23 mouse cellular contexts compared by ENCODE assay signal in genomic region chr2:119605361-119605973, GRCm38 (mm10). TPM values are rescaled to one million over a fixed set of nuclear protein-coding genes. Genes with fewer than 3 reads are reported as not detected.
DNase-seq lines count a peak whose midpoint lies in the region; ATAC-seq and TF ChIP-seq lines count a peak whose summit lies in the region.
"Had no signal": no experiment of that assay in that cellular context is flagged by ENCODE, and none has a peak within 500 bp of the region (broad histone marks: within the 10 kb centered on the region; RNA-seq: fewer than 3 reads in every experiment).

No protein-coding gene starts in this region.

- no peaks in the 10 kb centered on the region for H3K4me1 ChIP-seq in spleen, adult 2 months (ENCODE audit: control insufficient read depth, insufficient read depth, insufficient read length)
- H3K4me1 ChIP-seq in liver, embryonic 12.5 days: peaks cover 72% of the 10 kb centered on the region
- no peaks in the 10 kb centered on the region for H3K4me1 ChIP-seq in thymus, adult 2 months (replicated peaks; ENCODE audit: control insufficient read depth, insufficient read depth, low read length)
- peaks cover 16% of the 10 kb centered on the region for H3K4me1 ChIP-seq in hindbrain, embryonic 13.5 days (replicated peaks)
- H3K4me1 ChIP-seq: limb, embryonic 13.5 days had no signal

- DNase-seq in spleen, adult 2 months (ENCODE audit: low read depth in 1 of 2, low spot score in 2 of 2): no peak
- no peak for DNase-seq in spleen, adult 18-20 months
- peak; percentile 75 for DNase-seq in c-Kit-positive CD71-positive TER-119-positive erythroid progenitor cells, embryonic 14.5 days (ENCODE audit: low spot score)
- peak; percentile 58 to 59 for DNase-seq in spleen, postnatal 10 days (ENCODE audit: low spot score in 2 of 2)
- no peak for DNase-seq in thymus, adult 18-20 months
- DNase-seq in thymus, adult 2 months: no peak
- DNase-seq: adrenal gland, adult 8-10 months; cerebellum, adult 9-11 months; gastrocnemius, postnatal 36 days; heart, postnatal 36 days; kidney, adult 2 months; kidney, postnatal 25 days; right cerebral cortex, postnatal 14 days; thymus, postnatal 14 days had no signal

- ATAC-seq in liver, embryonic 12.5 days: peak; percentile 92
- ATAC-seq in hindbrain, embryonic 13.5 days (ENCODE audit: low FRiP score): no peak
- ATAC-seq: hindbrain, postnatal 0 days; lung, postnatal 0 days had no signal

- H3K9ac ChIP-seq in liver, embryonic 12.5 days: peak overlapping the region; percentile 41
- H3K9ac ChIP-seq in hindbrain, embryonic 13.5 days: no peak overlapping the region
- H3K9ac ChIP-seq: forebrain, embryonic 12.5 days; heart, embryonic 12.5 days; limb, embryonic 13.5 days; neural tube, embryonic 13.5 days had no signal

- H3K4me3 ChIP-seq in spleen, adult 2 months (ENCODE audit: extremely low read depth, insufficient read depth, insufficient read length): no peak overlapping the region
- peak overlapping the region; percentile 30 for H3K4me3 ChIP-seq in liver, embryonic 12.5 days
- H3K4me3 ChIP-seq in thymus, adult 2 months (ENCODE audit: control insufficient read depth, insufficient read depth, low read length): no peak overlapping the region
- no peak overlapping the region for H3K4me3 ChIP-seq in hindbrain, embryonic 13.5 days
- H3K4me3 ChIP-seq: forebrain, embryonic 12.5 days; heart, embryonic 12.5 days; limb, embryonic 13.5 days; neural tube, embryonic 13.5 days had no signal

- H3K36me3 ChIP-seq in spleen, adult 2 months (ENCODE audit: control insufficient read depth, insufficient read depth, low read length): peaks cover 17% of the 10 kb centered on the region
- peaks cover 90% of the 10 kb centered on the region for H3K36me3 ChIP-seq in liver, embryonic 12.5 days
- peaks cover 54% of the 10 kb centered on the region for H3K36me3 ChIP-seq in thymus, adult 2 months (ENCODE audit: control insufficient read depth, insufficient read depth, low read length)
- H3K36me3 ChIP-seq in hindbrain, embryonic 13.5 days: peaks cover 41% of the 10 kb centered on the region

- H3K4me2 ChIP-seq in liver, embryonic 12.5 days: peak overlapping the region; percentile 60
- no peak overlapping the region for H3K4me2 ChIP-seq in hindbrain, embryonic 13.5 days
- H3K4me2 ChIP-seq: forebrain, embryonic 12.5 days; heart, embryonic 12.5 days; limb, embryonic 13.5 days; midbrain, embryonic 11.5 days; neural tube, embryonic 13.5 days had no signal

- no peaks in the 10 kb centered on the region for H3K27me3 ChIP-seq in spleen, adult 2 months (ENCODE audit: control insufficient read depth, insufficient read depth, low read length)
- no peaks in the 10 kb centered on the region for H3K27me3 ChIP-seq in liver, embryonic 12.5 days (replicated peaks)
- no peaks in the 10 kb centered on the region for H3K27me3 ChIP-seq in thymus, adult 2 months (ENCODE audit: control insufficient read depth, insufficient read depth, low read length)
- H3K27me3 ChIP-seq in hindbrain, embryonic 13.5 days: no peaks in the 10 kb centered on the region
- H3K27me3 ChIP-seq: forebrain, embryonic 12.5 days; heart, embryonic 12.5 days; limb, embryonic 13.5 days; neural tube, embryonic 13.5 days had no signal

- peak overlapping the region; percentile 22; the same call in 1 of the 2 replicates for H3K27ac ChIP-seq in spleen, adult 2 months (ENCODE audit: insufficient read depth, low read length)
- peak overlapping the region; percentile 98 for H3K27ac ChIP-seq in liver, embryonic 12.5 days
- no peak overlapping the region for H3K27ac ChIP-seq in thymus, adult 2 months (ENCODE audit: control insufficient read depth, insufficient read depth, low read length)
- H3K27ac ChIP-seq in hindbrain, embryonic 13.5 days: no peak overlapping the region
- H3K27ac ChIP-seq: forebrain, embryonic 12.5 days; hindbrain, postnatal 0 days; limb, embryonic 13.5 days; neural tube, embryonic 13.5 days had no signal

- 84% methylated on average over 6 of the region's 6 CpGs for WGBS in spleen, adult 2 months
- 34% methylated on average over 6 of the region's 6 CpGs for WGBS in liver, embryonic 12.5 days (ENCODE audit: insufficient replicate concordance)
- 90% methylated on average over 6 of the region's 6 CpGs for WGBS in thymus, adult 2 months
- WGBS in hindbrain, embryonic 13.5 days: 94% methylated on average over 6 of the region's 6 CpGs

- H3K9me3 ChIP-seq in liver, embryonic 12.5 days (replicated peaks): no peaks in the 10 kb centered on the region
- no peaks in the 10 kb centered on the region for H3K9me3 ChIP-seq in hindbrain, embryonic 13.5 days
- H3K9me3 ChIP-seq: forebrain, embryonic 12.5 days; heart, embryonic 12.5 days; limb, embryonic 13.5 days; neural tube, embryonic 13.5 days had no signal

- TF ChIP-seq POLR2A in spleen, adult 2 months (IDR thresholded peaks at IDR 0.05; ENCODE audit: low read depth, low read length): no peak
- TF ChIP-seq POLR2A in thymus, adult 2 months (IDR thresholded peaks at IDR 0.05; ENCODE audit: control insufficient read depth, extremely low read depth, insufficient read depth, low read length, poor library complexity): no peak

- TF ChIP-seq CTCF in spleen, adult 2 months (IDR thresholded peaks at IDR 0.05; ENCODE audit: extremely low read depth, insufficient read depth, insufficient read length, insufficient replicate concordance): no peak
- no peak for TF ChIP-seq CTCF in thymus, adult 2 months (IDR thresholded peaks at IDR 0.05; ENCODE audit: borderline replicate concordance, control insufficient read depth, extremely low read depth, insufficient read depth, low read length, poor library complexity)

RNA-seq across cellular contexts. Expression of gene Nusap1, which starts 12.6 kb away (rescaled TPM):
- 1.3 and 1.7 TPM in 2 replicates for polyA plus RNA-seq in spleen, adult 2 months (2012; rRNA removed)
- 90.2 and 91.3 TPM in 2 replicates for polyA plus RNA-seq in liver, embryonic 12.5 days (2016; fragmentation: Nextera tagmentation; extraction: Ambion mirVana)
- 11.1 and 13.5 TPM in 2 replicates for polyA plus RNA-seq in thymus, adult 2 months (2012; rRNA removed)
- 18.8 and 19.6 TPM in 2 replicates for polyA plus RNA-seq in hindbrain, embryonic 13.5 days (2015; fragmentation: Nextera tagmentation; extraction: Ambion mirVana)

RNA-seq across cellular contexts. Expression of gene Oip5, which starts 12.8 kb away (rescaled TPM):
- 3.7 and 7.2 TPM in 2 replicates for polyA plus RNA-seq in spleen, adult 2 months (2012; rRNA removed)
- polyA plus RNA-seq in liver, embryonic 12.5 days (2016; fragmentation: Nextera tagmentation; extraction: Ambion mirVana): 43.6 and 46.4 TPM in 2 replicates
- 21.8 and 30.0 TPM in 2 replicates for polyA plus RNA-seq in thymus, adult 2 months (2012; rRNA removed)
- polyA plus RNA-seq in hindbrain, embryonic 13.5 days (2015; fragmentation: Nextera tagmentation; extraction: Ambion mirVana): 6.1 and 7.4 TPM in 2 replicates

RNA-seq across cellular contexts. Expression of gene Ndufaf1, which starts 57.2 kb away (rescaled TPM):
- 1.5 and 2.1 TPM in 2 replicates for polyA plus RNA-seq in spleen, adult 2 months (2012; rRNA removed)
- polyA plus RNA-seq in liver, embryonic 12.5 days (2016; fragmentation: Nextera tagmentation; extraction: Ambion mirVana): 47.4 and 49.6 TPM in 2 replicates
- 4.1 and 5.0 TPM in 2 replicates for polyA plus RNA-seq in thymus, adult 2 months (2012; rRNA removed)
- polyA plus RNA-seq in hindbrain, embryonic 13.5 days (2015; fragmentation: Nextera tagmentation; extraction: Ambion mirVana): 43.0 and 43.2 TPM in 2 replicates

RNA-seq across cellular contexts. Expression of gene Chp1, which starts 58.0 kb away (rescaled TPM):
- polyA plus RNA-seq in spleen, adult 2 months (2012; rRNA removed): 34.9 and 39.0 TPM in 2 replicates
- polyA plus RNA-seq in liver, embryonic 12.5 days (2016; fragmentation: Nextera tagmentation; extraction: Ambion mirVana): 43.4 and 44.1 TPM in 2 replicates
- polyA plus RNA-seq in thymus, adult 2 months (2012; rRNA removed): 78.5 and 86.2 TPM in 2 replicates
- polyA plus RNA-seq in hindbrain, embryonic 13.5 days (2015; fragmentation: Nextera tagmentation; extraction: Ambion mirVana): 63.0 and 64.3 TPM in 2 replicates

RNA-seq across cellular contexts. Expression of gene Exd1, which starts 58.0 kb away (rescaled TPM):
- polyA plus RNA-seq in spleen, adult 2 months (2012; rRNA removed): 0.09 and 0.12 TPM in 2 replicates
- 0.07 and 0.17 TPM in 2 replicates for polyA plus RNA-seq in liver, embryonic 12.5 days (2016; fragmentation: Nextera tagmentation; extraction: Ambion mirVana)
- polyA plus RNA-seq in thymus, adult 2 months (2012; rRNA removed): 0.08 and 0.15 TPM in 2 replicates
- polyA plus RNA-seq in hindbrain, embryonic 13.5 days (2015; fragmentation: Nextera tagmentation; extraction: Ambion mirVana): 0.55 and 0.58 TPM in 2 replicates

Comparison
In these comparisons a context has a peak if more than half of its experiments do, and no peak if none do; other contexts are left out.
1. DNase-seq: peak in c-Kit-positive CD71-positive TER-119-positive erythroid progenitor cells, embryonic 14.5 days (single experiment) and spleen, postnatal 10 days (2 of 2); none in spleen, adult 2 months (0 of 2), spleen, adult 18-20 months (0 of 2), thymus, adult 18-20 months (0 of 2) and thymus, adult 2 months (single experiment).
2. H3K27ac ChIP-seq: peak in spleen, adult 2 months (single experiment) and liver, embryonic 12.5 days (single experiment); none in thymus, adult 2 months (single experiment) and hindbrain, embryonic 13.5 days (single experiment).